Mouse (Mus musculus) lung, adult 2 months (tissue): ENCODE measurements around the gene Ripor3. TPM values are rescaled to one million over a fixed set of nuclear protein-coding genes. Genes with fewer than 3 reads are reported as not detected.
A peak's percentile ranks its signal among the peaks of the same experiment; 100 is the strongest.

Experiments
- DNase-seq: peaks from one replicate; pipeline ENCODE4 v3.0.0; 2022
- H3K4me1 ChIP-seq: fragments of 200-500 bp; 2 replicates; pipeline ENCODE4 v1.6.1; 2011; ENCODE audit warnings: low read length; ENCODE audit not compliant: control insufficient read depth, insufficient read depth
- H3K4me3 ChIP-seq: fragments of 200-500 bp; replicated peaks from 2 replicates; pipeline ENCODE3; 2011; ENCODE audit warnings: low read depth, mild to moderate bottlenecking, control low read depth, low read length; ENCODE audit errors: extremely low read depth
- CTCF ChIP-seq: fragments of 200-500 bp; IDR thresholded peaks from 2 replicates; pipeline ENCODE4 v1.5.1; 2011; ENCODE audit warnings: mild to moderate bottlenecking, low read length, control low read depth; ENCODE audit not compliant: insufficient read depth
- POLR2A ChIP-seq: fragments of 200-500 bp; IDR thresholded peaks from 2 replicates; pipeline ENCODE4 v1.6.1; 2011; ENCODE audit warnings: low read depth, mild to moderate bottlenecking, control low read depth, low read length, borderline replicate concordance; ENCODE audit errors: extremely low read depth
- WGBS: fragments of 180-500 bp; shearing (Covaris S2); methylation state at CpG from one replicate; pipeline ENCODE4 v1.1.7; 2018; 5-methylcytosine and 5-hydroxymethylcytosine counted together
- polyA plus RNA-seq: library from polyadenylated mRNA; depleted of rRNA; stranded (reverse); fragments of >200 nt; gene quantifications from 2 replicates; pipeline ENCODE4 v1.2.3, GENCODE M21; 2012

Ripor3 gene
- polyA plus RNA-seq, 1 experiment = 5.3 TPM

GRCm38 (mm10) chr2:167959996-167960395 lies 50.4 kb downstream of the Ripor3 start:
- TF ChIP-seq CTCF (no peak), POLR2A (no peak)
- no peak for DNase-seq
- no peak overlapping the region for H3K4me3 ChIP-seq
- H3K4me1 ChIP-seq = peaks cover 35% of the 10 kb centered on the region
- 31% methylated on average over 7 of the region's 7 CpGs for WGBS

- Histone ChIP-seq H3K4me3 (no peak overlapping the region), H3K4me1 (peaks cover 35% of the 10 kb centered on the region)
- TF ChIP-seq POLR2A (no peak), CTCF (no peak)
- 57% methylated on average over 4 of the region's 4 CpGs for WGBS
- DNase-seq = no peak
Measured at GRCm38 (mm10) chr2:167959384-167959911, 51.0 kb downstream of the Ripor3 start.

GRCm38 (mm10) chr2:167958843-167959242 lies 51.6 kb downstream of the Ripor3 start:
- DNase-seq = peak; percentile 68
- Histone ChIP-seq H3K4me1 (peaks cover 35% of the 10 kb centered on the region), H3K4me3 (no peak overlapping the region)
- no peak for TF ChIP-seq CTCF
- TF ChIP-seq POLR2A = no peak
- 0% methylated on average over 4 of the region's 4 CpGs for WGBS

GRCm38 (mm10) chr2:167958082-167958788 lies 52.2 kb downstream of the Ripor3 start:
- DNase-seq = no peak
- Histone ChIP-seq H3K4me3 (no peak overlapping the region), H3K4me1 (peaks cover 34% of the 10 kb centered on the region)
- no peak for TF ChIP-seq CTCF
- TF ChIP-seq POLR2A = no peak
- 15% methylated on average over 5 of the region's 5 CpGs for WGBS

- WGBS = 92% methylated on average over 1 of the region's 1 CpGs
- H3K4me1 ChIP-seq = peaks cover 29% of the 10 kb centered on the region
- no peak overlapping the region for H3K4me3 ChIP-seq
- DNase-seq = no peak
- TF ChIP-seq POLR2A = no peak
- TF ChIP-seq CTCF = peak; percentile 66
Measured at GRCm38 (mm10) chr2:167957539-167957938, 52.9 kb downstream of the Ripor3 start.

DNA sequence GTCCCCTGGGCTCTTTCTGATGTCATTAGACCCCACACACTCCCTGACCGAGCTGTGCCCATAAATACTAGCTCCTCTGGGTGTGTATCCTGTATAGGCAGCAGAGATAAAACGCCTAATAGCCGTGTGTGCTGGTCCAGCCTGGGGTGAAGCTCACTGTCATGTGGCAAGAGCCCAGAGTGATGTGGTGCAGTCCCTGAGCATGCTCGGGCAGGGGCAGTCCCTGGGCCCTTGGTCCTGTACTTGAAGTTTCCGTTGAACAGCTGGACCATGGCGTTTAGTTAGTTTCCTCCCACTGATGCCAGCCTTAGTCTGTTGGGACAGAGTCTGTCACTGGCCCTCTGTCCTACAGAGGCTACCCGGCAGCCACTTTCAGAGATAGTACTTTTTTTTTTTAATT lies 55.5 kb downstream of the Ripor3 start:
- peaks cover 30% of the 10 kb centered on the region for H3K4me1 ChIP-seq

DNA sequence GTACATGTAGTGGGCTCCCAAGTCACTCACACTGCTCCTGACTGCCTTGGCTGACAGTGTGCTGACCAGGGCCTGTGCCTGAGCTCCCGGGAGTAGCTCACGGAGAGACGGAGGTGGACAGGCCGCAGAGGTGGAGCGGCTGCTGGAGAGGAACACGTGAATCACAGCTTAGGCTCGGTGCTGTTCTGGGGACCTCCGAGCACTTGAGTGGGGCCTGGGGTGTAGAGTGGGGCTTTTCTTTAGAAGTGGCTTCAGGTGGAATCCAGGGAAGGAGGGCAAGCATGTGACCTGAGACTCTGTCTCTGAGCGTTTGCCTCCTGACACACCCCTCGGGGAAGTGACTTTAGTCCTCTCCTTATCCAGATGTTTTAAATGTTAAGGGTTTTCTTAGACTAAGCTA lies 56.6 kb downstream of the Ripor3 start:
- DNase-seq = peak; percentile 28
- TF ChIP-seq POLR2A = no peak
- TF ChIP-seq CTCF = no peak

More for the DNA sequence above, 55.5 kb downstream of the Ripor3 start:
- TF ChIP-seq CTCF (no peak), POLR2A (no peak)
- WGBS = 71% methylated on average over 7 of the region's 7 CpGs
- no peak for DNase-seq
- H3K4me3 ChIP-seq = no peak overlapping the region

GRCm38 (mm10) chr2:167951301-167952211 lies 58.9 kb downstream of the Ripor3 start:
- Histone ChIP-seq H3K4me1 (peaks cover 39% of the 10 kb centered on the region), H3K4me3 (no peak overlapping the region)
- WGBS = 66% methylated on average over 13 of the region's 13 CpGs
- TF ChIP-seq CTCF (no peak), POLR2A (no peak)
- no peak for DNase-seq

More for the DNA sequence above, 56.6 kb downstream of the Ripor3 start:
- Histone ChIP-seq H3K4me1 (peaks cover 32% of the 10 kb centered on the region), H3K4me3 (no peak overlapping the region)
- WGBS = 67% methylated on average over 10 of the region's 10 CpGs

GRCm38 (mm10) chr2:167950681-167951080 lies 59.7 kb downstream of the Ripor3 start:
- no peak for DNase-seq
- no peak for TF ChIP-seq CTCF
- no peak for TF ChIP-seq POLR2A
- Histone ChIP-seq H3K4me1 (peaks cover 39% of the 10 kb centered on the region), H3K4me3 (no peak overlapping the region)
- WGBS = 44% methylated on average over 6 of the region's 6 CpGs
